Mouse (Mus musculus) intestine, embryonic 14.5 days (tissue): ENCODE data around the gene Kansl2. TPM values are rescaled to one million over a fixed set of nuclear protein-coding genes. Genes with fewer than 3 reads are reported as not detected.

Source experiments
- ATAC-seq: fragments of 200-750 bp; cut with Nextera tagmentation; replicated peaks from 2 replicates; pipeline ENCODE4 v1.8.0; 2017; ENCODE audit warnings: low read depth, moderate number of reproducible peaks, moderate TSS enrichment, moderate library complexity; ENCODE audit not compliant: low FRiP score, low TSS enrichment
- DNase-seq: peaks from one replicate; pipeline ENCODE4 v3.0.0-alpha.2; 2018; ENCODE audit warnings: low spot score
- H3K27ac ChIP-seq: fragments of 300-500 bp; sonication (generic); 2 replicates; pipeline ENCODE4 v1.5.1; 2014; ENCODE audit warnings: low read depth, mild to moderate bottlenecking, control low read depth
- H3K27me3 ChIP-seq: fragments of 300-500 bp; sonication (generic); replicated peaks from 2 replicates; pipeline ENCODE4 v1.6.1; 2014; ENCODE audit warnings: low read length, control low read depth; ENCODE audit not compliant: control insufficient read depth, insufficient read depth
- H3K36me3 ChIP-seq: fragments of 300-500 bp; sonication (generic); 2 replicates; pipeline ENCODE4 v1.6.1; 2014; ENCODE audit warnings: low read length, control low read depth; ENCODE audit not compliant: control insufficient read depth, insufficient read depth
- H3K4me1 ChIP-seq: fragments of 300-500 bp; sonication (generic); replicated peaks from 2 replicates; pipeline ENCODE4 v1.6.1; 2014; ENCODE audit warnings: low read length, control low read depth, mixed read lengths; ENCODE audit not compliant: control insufficient read depth, insufficient read depth
- H3K4me2 ChIP-seq: fragments of 300-500 bp; sonication (generic); 2 replicates; pipeline ENCODE4 v1.6.1; 2014; ENCODE audit warnings: low read length
- H3K4me3 ChIP-seq: fragments of 300-500 bp; sonication (generic); 2 replicates; pipeline ENCODE4 v1.5.1; 2014; ENCODE audit warnings: low read depth, low read length, control low read depth, mixed read lengths
- H3K9ac ChIP-seq: fragments of 300-500 bp; sonication (generic); 2 replicates; pipeline ENCODE4 v1.6.1; 2014; ENCODE audit warnings: mild to moderate bottlenecking, low read length
- H3K9me3 ChIP-seq: fragments of 300-500 bp; sonication (generic); 2 replicates; pipeline ENCODE4 v1.6.1; 2016; ENCODE audit warnings: low read length, control low read depth; ENCODE audit not compliant: control insufficient read depth
- WGBS: fragments of 180-500 bp; shearing (Covaris S2); extraction: QIAGEN DNeasy Blood & Tissue Kit; methylation state at CpG from one replicate; pipeline ENCODE4 v1.1.7; 2014; 5-methylcytosine and 5-hydroxymethylcytosine counted together
- polyA plus RNA-seq: library from polyadenylated mRNA; unstranded; fragments of >200 nt; fragmentation: Nextera tagmentation; extraction: Ambion mirVana; gene quantifications from 2 replicates; pipeline ENCODE4 v1.2.1, GENCODE M21; 2014

The Kansl2 gene
- polyA plus RNA-seq, 1 experiment from 2014 or later, result 97.3 TPM

DNA sequence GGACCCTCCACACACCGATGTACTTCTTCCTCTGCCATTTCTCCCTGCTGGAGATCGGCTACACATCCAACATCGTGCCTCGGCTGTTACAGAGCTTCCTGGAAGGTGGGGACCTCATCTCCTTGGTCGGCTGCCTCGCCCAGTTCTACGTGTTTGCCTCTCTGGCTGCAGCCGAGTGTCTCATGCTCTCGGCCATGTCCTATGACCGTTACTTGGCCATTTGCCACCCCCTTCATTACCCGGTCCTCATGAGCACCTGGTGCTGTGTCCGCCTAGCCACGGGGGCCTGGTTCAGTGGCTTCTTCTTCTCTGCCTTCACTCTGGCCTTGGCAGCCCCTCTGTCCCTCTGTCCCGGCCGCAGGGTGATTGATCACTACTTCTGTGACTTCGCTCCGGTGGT, 36.4 kb downstream of the Kansl2 start:
- no peak for ATAC-seq
- WGBS, result 79% methylated on average over 17 of the region's 17 CpGs
- H3K9me3 ChIP-seq, result no peaks in the 10 kb centered on the region
- H3K36me3 ChIP-seq, result no peaks in the 10 kb centered on the region
- H3K4me3 ChIP-seq, result no peak overlapping the region
- DNase-seq, result no peak
- no peaks in the 10 kb centered on the region for H3K27me3 ChIP-seq
- no peak overlapping the region for H3K4me2 ChIP-seq
- no peak overlapping the region for H3K9ac ChIP-seq
- H3K4me1 ChIP-seq, result no peaks in the 10 kb centered on the region
- no peak overlapping the region for H3K27ac ChIP-seq

DNA sequence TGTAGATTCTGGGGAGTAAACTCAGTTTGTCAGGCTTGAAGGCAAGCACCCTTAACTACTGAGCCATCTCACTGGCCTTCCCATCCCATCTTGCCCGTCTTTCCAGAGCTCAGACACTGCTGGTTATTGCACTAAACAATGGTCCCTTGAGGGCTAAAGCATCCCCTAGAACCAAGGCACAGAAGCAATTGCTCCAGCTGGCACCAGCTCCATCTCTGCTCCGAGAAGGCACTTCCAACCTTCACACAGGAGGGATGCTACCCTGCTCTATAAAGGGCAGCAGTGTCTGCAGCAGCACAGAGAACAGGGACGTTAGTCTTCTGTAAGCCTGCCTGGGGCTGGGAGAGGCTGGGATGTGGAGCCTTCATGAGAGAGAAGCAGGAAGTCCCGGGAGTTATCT, 42.0 kb downstream of the Kansl2 start, which contains the start of gene Olfr279:
TSS of gene Olfr279 (plus strand) at position 301 of the 400 bp plus-strand sequence.
- ATAC-seq, result no peak
- no peak within 1 kb of the TSS for H3K4me3 ChIP-seq

DNA sequence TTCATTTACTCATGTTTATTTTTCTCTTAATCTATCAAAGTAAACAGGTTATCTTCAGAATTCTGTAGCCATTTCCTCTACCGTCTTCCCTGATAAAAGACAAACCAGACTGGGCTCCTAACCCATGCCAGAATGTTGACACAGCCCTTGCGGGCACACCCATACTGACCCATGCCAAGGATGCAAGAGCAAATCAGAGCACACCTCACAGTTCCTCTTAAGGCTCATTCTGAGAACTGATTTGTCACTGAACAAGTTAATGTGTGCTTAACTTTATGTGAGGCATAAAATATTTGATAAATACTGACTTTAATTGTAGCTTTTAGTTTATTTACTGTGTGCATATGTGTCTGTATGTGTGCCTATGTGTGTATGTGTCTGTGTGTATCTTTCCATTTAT, 42.7 kb downstream of the Kansl2 start:
- H3K27ac ChIP-seq, result no peak overlapping the region
- no peaks in the 10 kb centered on the region for H3K27me3 ChIP-seq
- DNase-seq, result no peak
- H3K4me1 ChIP-seq, result no peaks in the 10 kb centered on the region
- 71% methylated on average over 2 of the region's 2 CpGs for WGBS
- H3K9me3 ChIP-seq, result 0 out of 2 replicates have a peak, but pooled peaks cover 6% of the 10 kb centered on the region
- H3K9ac ChIP-seq, result no peak overlapping the region
- no peak for ATAC-seq
- no peak overlapping the region for H3K4me2 ChIP-seq
- H3K4me3 ChIP-seq, result no peak overlapping the region
- H3K36me3 ChIP-seq, result no peaks in the 10 kb centered on the region

More for the DNA sequence above, 42.0 kb downstream of the Kansl2 start, which contains the start of gene Olfr279:
- no peak for DNase-seq
- H3K4me1 ChIP-seq, result no peaks in the 10 kb centered on the region
- no peaks in the 10 kb centered on the region for H3K27me3 ChIP-seq
- H3K27ac ChIP-seq, result no peak within 1 kb of the TSS
- WGBS, result 50% methylated on average over 4 of the region's 4 CpGs
- no peak within 1 kb of the TSS for H3K4me2 ChIP-seq
- no peaks in the 10 kb centered on the region for H3K36me3 ChIP-seq
- 0 out of 2 replicates have a peak, but pooled peaks cover 6% of the 10 kb centered on the region for H3K9me3 ChIP-seq
- H3K9ac ChIP-seq, result no peak within 1 kb of the TSS

DNA sequence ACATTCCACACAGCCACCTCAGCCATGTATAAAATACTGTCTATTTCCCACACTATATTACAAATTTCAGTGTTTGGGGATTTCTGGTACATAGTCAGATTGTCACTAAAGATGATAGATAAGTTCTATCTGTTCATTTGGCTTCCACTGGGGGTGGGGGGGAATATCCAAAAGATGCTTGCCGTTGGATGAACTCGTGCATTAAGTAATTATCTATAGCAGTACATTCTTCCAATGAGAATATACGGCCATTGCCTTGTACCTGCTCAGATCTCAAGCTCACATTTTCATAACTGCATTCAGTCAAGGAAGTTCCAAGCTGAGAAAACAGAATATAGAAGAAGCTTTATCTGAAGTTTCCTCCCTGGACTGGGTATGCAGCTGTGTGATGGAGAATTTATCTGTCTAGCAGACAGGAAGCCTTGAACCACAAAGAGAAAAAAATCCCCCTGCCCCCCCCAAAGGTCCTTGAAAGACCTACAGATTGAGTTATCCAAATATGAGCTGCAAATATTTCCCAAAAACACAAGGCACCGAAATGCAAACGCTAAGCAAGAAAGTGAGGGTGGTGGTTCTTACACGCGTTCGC, 47.5 kb downstream of the Kansl2 start:
- Histone ChIP-seq H3K27me3 (no peaks in the 10 kb centered on the region), H3K36me3 (no peaks in the 10 kb centered on the region), H3K4me3 (no peak overlapping the region), H3K27ac (no peak overlapping the region), H3K9ac (no peak overlapping the region), H3K9me3 (0 out of 2 replicates have a peak, but pooled peaks cover 6% of the 10 kb centered on the region), H3K4me2 (no peak overlapping the region), H3K4me1 (peaks cover 9% of the 10 kb centered on the region)
- 96% methylated on average over 8 of the region's 8 CpGs for WGBS
- no peak for DNase-seq
- no peak for ATAC-seq

DNA sequence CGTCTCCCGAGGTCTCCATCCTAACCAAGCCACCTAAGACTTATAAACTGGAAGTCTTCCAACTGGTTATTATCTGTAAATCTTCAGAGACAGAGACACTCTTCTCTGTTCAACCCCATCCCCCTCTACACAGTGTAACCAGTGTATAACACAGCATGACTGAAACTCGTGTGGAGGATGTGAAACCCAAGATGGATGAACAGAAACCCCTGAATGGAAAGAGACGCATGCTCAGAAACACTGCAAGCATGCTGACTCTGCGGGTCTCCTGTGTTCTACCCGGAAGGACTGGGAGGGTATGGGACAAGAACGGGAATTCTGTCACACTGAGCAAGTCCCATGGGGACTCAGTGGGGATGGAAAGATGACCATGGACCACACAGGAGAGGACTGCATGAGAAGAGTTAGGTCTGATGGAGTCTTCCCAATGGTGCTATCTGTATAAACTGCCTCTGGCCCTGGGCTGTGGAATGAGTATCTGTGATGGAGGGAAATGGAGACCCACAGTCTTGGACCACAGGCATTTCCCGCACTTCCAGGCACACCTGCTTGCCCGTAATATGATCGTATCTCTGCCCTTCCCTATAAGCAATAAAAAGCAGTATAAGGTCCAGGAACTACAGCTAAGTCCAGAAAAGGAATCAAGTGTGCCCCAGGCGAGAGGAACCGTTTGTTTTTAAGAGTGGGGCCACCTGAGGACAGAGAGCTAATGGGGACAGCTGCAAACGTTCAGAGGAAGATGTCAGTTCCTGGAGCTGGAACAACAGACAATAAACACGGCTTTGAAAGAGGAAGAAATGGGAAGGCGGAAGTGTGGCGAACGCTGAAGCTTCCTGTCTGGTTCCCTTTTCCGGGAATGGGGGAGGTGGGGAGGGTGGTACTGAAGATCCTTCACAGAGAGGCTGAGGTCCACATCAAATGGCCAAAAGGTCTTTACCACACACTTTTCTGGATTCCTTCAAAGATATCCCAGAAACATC, 49.9 kb downstream of the Kansl2 start:
- peak overlapping the region; percentile 11; the same call in 1 of the 2 replicates for H3K4me2 ChIP-seq
- H3K27ac ChIP-seq, result peak overlapping the region; percentile 33; the same call in 1 of the 2 replicates

DNA sequence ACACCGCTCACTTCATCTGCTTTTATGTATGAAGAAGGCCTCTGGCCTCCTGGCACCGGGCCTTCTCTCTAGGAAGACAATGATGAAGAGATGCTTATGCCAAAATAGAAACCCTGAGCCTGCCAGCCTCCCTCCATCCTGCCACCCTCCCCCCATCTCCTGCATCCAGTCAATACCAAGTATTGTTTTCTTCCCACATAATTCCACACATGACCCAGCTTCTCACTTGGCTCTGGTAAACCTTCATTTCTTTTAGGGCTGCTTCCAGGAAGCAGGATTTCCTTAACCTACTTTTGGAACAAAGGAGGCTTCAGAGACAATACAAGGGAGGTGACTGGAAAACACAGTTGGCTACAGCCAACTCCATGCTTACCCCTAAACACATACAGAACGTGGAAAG, 51.4 kb downstream of the Kansl2 start, which contains the start of gene Lalba:
TSS of gene Lalba (minus strand) at position 21 of the 400 bp plus-strand sequence.
- Histone ChIP-seq H3K4me3 (no peak within 1 kb of the TSS), H3K27ac (no peak within 1 kb of the TSS), H3K36me3 (no peaks in the 10 kb centered on the region), H3K4me2 (no peak within 1 kb of the TSS), H3K9me3 (no peaks in the 10 kb centered on the region), H3K27me3 (no peaks in the 10 kb centered on the region), H3K9ac (no peak within 1 kb of the TSS), H3K4me1 (peaks cover 9% of the 10 kb centered on the region)
- no peak for DNase-seq
- WGBS, result 47% methylated on average over 3 of the region's 3 CpGs
- no peak for ATAC-seq

More for the DNA sequence above, 49.9 kb downstream of the Kansl2 start:
- H3K36me3 ChIP-seq, result no peaks in the 10 kb centered on the region
- H3K9ac ChIP-seq, result no peak overlapping the region
- no peak overlapping the region for H3K4me3 ChIP-seq
- no peak for ATAC-seq
- no peak for DNase-seq
- H3K4me1 ChIP-seq, result peaks cover 9% of the 10 kb centered on the region
- H3K9me3 ChIP-seq, result 0 out of 2 replicates have a peak, but pooled peaks cover 6% of the 10 kb centered on the region
- WGBS, result 56% methylated on average over 18 of the region's 18 CpGs
- no peaks in the 10 kb centered on the region for H3K27me3 ChIP-seq

DNA sequence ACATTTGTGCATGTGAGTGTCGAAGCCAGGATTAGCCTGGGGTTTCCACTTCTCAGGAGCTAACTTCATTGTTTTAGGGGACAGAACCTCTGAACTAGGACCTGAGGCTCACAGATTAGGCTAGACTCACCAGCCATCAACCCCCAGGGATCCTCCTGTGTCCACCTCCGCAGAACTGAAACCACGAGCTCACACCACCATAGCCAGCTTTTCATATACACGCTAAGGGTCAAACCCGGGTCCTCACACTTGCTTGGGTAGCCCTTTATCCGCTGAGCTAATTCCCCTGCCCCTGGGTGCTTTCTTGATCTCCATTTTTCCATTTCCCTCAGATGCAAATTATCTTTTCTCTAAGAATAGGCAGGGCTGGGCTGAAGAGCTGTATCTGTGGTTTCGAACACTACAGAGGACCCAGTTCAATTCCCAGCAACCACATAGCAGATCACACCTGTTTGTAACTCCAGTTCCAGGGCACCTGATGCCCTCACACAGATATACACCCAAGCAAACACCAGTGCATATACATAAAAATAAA, 54.4 kb downstream of the Kansl2 start:
- no peak overlapping the region for H3K4me2 ChIP-seq
- ATAC-seq (no peak), DNase-seq (no peak)
- no peaks in the 10 kb centered on the region for H3K36me3 ChIP-seq
- peaks cover 8% of the 10 kb centered on the region for H3K4me1 ChIP-seq
- H3K27ac ChIP-seq, result no peak overlapping the region
- no peaks in the 10 kb centered on the region for H3K9me3 ChIP-seq
- no peak overlapping the region for H3K4me3 ChIP-seq
- H3K27me3 ChIP-seq, result no peaks in the 10 kb centered on the region
- WGBS, result 72% methylated on average over 7 of the region's 7 CpGs
- no peak overlapping the region for H3K9ac ChIP-seq

DNA sequence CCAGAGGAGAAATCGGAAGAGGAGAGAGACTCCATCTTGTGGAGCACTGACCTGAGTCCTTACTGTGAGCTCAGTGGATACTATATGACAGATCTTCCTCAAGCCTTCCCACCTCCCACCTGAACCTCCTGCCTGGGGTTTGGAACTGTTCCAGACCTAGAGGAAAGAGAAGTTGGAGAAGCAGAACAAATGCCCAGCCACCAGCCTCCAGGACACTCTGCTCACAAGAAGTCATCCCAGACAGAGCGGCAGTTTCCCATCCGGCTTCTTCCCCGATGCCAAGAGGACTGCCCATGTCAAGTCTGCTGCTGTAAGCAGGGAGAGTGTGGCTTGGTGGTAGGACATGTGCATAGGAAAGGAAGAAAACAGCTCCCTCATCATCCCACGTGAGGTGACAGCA, 57.8 kb downstream of the Kansl2 start:
- ATAC-seq, result no peak
- Histone ChIP-seq H3K27me3 (no peaks in the 10 kb centered on the region), H3K4me1 (no peaks in the 10 kb centered on the region), H3K36me3 (no peaks in the 10 kb centered on the region), H3K4me2 (no peak overlapping the region), H3K4me3 (no peak overlapping the region), H3K27ac (no peak overlapping the region), H3K9ac (no peak overlapping the region), H3K9me3 (no peaks in the 10 kb centered on the region)
- WGBS, result 82% methylated on average over 5 of the region's 5 CpGs
- no peak for DNase-seq
